Mouse (Mus musculus): ENCODE results near the gene P2ry4.

The P2ry4 gene

DNA sequence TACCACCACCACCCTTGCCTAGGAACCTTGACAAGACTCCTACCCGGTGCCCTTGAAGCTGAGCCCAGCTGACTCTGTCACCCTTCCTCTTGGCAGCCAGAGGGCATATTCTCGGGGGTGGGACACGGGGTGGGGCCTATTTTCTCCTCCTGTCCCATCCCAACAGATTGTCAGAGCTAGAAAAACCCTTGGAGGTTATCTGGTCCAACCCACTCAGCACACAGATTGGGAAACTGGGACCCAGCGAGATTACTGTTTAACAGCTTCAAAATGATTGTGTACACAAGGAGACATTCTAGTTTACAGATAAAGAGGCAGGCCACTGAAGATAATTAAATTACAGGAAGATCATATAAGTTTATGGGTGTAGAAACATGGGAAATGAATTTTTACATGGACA is at the start of gene P2ry4:
TSS of gene P2ry4 (minus strand) at position 79 of the 400 bp plus-strand sequence.
- DNase-seq: no peak

DNA sequence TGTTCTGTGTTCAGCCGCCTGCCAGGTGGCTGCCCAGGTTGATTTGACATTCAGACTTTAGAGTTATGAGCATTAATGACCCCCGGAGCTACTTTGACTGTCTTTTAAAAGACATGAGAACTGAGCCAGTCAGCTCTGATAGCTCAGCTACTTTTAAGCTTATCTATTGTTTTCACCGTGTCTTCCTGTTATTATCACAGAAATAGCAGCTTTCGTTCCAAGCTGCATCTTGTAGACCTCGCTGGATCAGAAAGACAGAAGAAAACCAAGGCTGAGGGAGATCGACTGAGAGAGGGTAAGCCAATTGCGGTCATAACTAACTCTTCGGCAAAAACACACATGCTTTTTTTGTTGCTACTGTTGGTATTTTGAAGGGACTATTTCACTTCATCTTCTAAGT is 43.8 kb upstream of the P2ry4 start:
- DNase-seq: no peak

DNA sequence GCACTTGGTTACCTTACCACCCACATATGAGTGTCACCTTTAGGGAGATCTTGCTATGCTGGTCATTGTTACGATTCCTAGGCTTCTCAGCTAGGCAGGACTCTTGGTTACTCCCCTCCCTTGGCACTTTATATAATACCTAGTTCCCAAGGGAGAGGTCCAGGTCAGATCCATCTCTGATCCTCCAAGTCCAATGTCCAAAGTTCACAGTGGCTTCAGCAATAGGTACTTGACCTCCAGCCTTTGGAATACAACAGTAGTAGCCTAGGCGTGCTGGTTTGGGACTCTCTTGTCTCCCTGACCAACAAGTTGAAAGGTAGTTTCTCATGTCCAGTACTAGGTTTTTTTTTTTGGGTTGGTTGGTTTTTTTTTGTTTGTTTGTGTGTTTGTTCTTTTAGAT is 34.4 kb upstream of the P2ry4 start:
- DNase-seq: no peak

DNA sequence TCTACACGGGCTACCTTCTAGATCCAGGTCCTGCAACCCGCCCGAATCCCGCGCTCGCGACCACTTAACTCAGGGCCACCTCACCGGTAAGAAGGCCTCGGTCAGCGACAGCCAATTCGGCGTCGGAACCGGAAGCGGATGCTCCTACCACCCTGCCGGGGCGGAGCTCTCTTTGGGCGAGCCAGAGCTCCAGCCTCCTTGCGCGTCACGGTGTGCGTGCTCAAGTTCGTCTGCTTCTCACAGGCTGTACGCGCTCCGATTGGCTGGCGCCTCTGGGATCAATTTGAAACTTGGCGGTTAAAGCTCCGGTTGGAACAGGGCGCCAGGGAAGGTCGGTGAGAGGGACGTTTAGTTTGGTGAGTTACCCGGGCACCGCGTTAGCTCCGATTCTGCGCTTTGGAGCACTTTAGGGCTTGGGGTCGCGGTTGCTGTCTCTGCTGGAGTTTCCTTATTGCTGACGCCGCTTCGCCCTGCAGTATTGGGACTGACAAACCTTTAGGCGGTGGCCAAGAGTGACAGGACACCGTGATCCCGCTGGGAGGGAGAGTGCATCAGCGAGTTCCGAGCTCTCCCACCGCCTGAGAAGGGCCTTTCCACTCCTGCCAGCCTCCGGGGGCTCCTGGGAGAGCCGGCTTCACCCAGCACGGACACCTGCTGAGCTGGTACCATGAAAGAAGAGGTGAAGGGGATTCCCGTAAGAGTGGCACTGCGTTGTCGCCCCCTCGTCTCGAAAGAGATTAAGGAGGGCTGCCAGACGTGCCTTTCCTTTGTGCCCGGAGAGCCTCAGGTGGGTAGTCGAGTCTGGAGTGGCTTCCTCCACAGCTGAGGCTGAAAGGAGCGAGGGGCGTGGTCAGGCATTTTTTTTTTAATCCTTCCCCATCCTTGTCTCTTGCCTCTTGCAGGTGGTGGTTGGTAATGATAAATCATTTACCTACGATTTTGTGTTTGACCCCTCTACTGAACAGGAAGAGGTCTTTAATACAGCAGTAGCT is 31.4 kb upstream of the P2ry4 start, which contains the start of gene Pdzd11:
TSS of gene Pdzd11 (minus strand) at position 767 of the 992 bp plus-strand sequence.
- DNase-seq: peak; percentile 83 to 90

DNA sequence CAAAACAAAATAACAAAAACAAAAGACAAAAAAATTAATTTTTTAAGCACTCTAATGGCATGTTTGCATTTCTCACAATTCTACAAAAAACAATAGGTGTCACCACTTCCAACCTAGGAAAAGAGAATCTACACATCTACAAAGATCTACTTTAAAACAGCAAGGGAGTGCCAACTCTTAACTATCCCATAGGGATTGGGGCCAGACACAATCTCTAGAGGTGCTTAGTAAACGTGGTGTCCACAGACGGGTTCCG is 30.8 kb upstream of the P2ry4 start, which contains the start of gene Kif4:
TSS of gene Kif4 (plus strand) at position 192 of the 256 bp plus-strand sequence.
- DNase-seq: no peak

DNA sequence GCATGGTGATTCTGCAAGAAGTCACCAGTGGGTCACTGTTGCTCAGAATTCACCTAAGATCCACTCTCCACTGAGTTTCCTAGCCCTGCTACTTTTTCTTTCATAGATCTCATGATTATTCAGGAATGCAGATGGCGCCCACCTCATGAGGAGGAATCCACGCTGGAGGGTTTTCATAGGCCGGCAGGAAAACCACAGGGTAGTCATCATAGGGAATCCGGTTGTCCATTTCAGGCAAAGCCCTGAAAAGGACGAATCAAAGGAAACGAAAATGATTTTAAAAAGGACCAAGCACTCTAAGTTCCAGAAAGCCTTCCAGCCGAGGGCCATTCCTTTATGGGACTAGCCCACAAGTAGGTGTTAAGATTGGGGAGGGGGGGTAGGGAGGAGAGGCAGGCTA is 30.5 kb upstream of the P2ry4 start:
- no peak for DNase-seq

DNA sequence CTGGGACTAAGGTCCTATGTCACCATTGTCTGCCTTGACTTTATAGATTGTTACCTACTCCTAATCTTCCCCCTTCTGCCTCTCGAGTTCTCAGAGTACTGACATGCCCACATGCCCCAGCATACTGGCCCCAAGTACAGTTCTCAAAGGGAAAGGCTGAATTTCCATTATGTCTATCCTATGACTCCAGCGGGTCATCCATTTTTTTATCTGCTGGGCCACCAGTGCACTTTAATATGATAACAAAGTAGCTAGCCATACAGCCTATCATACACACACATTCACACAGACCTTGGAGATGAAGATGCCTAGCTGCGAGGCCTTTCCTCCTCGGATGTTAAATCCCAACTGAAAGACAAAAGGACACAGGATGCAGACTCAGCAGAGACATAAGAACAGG is 29.6 kb upstream of the P2ry4 start:
- no peak for DNase-seq

DNA sequence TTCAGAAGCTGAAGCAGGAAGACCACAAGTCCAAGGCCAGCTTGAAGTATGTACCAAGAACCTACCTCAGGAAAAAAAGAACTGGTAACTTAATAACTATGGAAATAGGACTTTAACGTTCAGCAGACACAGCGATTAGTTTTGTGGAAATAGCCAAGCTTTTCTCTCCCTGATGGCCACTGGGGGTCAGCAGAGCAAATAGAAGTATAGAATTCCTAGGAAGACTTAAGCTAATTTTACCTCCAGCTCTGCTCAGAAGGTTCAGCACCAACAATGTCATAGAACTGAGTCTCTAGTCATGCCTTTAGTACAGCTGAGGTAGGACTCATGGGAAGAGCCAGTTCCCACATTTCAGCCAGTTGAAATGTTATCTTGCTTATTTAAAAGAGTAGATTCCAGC is 26.7 kb upstream of the P2ry4 start:
- no peak for DNase-seq

DNA sequence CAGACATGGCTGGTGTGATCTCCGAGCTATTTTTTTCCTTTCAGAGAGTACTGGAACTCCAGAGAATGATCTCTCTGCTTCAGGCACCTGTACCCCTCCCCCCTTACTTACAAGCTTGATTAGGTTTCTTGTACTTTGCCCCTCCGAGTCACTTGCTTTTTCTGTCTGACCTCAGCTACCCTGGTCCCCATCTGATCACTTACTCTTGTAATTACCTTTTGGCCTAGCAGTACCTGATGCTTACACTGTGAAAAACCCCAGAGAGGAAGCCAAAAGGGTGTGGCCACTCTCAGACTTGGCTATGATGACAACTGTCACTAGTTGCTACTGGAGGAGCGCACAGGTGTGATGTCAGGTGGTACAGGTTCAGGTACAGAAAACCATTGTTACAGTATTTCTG is 23.8 kb upstream of the P2ry4 start:
- DNase-seq: no peak

DNA sequence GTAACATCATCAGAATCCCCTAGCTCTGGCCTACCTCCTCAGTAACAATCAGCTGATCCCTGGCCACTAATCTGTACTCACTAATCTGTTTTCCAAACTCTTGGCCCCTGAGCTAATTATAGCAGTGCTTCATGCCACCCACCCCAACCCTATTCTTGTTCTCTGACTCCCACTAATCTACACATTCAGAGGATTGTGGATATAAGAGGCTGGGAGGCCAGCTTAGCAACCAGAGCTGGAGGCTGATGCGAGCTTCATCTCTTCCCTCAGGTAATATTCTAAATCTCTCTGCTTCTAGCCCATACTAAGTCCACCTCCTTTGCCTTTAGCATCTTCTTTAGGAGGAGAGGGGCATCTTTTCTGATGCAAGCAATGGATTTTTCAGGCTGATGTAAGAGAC is 10.6 kb upstream of the P2ry4 start, which contains the start of gene Arr3:
TSS of gene Arr3 (plus strand) at position 184 of the 400 bp plus-strand sequence.
- no peak for DNase-seq

DNA sequence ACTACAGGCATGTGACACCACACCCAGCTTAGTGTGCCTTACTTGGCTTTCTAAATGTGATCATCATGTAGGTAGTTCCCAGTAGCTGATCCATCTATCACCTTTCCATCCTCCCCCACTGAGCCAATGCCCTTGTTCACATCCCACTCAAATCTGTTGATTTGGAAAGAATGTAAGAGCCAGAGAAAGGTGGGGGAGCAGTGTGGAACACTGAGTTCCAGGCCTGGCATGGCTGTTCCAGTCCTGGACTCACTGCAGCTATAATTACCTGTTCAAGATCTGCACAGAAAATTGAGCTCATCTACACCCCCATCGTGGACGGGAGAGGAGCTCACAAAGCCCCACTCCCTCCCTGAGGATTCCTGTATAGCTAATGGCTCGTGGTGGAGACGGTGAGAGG is 5.1 kb upstream of the P2ry4 start:
- no peak for DNase-seq

DNA sequence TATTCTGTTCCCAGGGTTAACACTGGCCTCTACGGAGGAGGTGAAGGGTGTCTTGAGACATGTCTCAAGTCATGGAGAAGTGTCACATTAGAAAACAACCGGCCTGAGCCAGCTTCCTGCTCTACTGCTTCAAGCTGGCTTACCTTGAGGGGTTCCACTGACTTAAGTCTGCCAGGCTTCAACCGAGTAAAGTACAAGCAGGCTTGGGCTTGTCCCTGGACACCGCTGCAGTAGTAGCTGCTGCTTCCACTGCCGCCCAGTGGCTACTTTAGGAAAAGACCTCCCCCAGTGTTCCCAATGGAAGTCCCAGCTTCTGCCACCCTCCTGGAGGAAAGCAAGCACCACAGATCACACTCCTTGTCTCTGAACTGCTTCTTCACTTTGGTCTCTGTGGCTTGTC is 2.8 kb upstream of the P2ry4 start:
- DNase-seq: no peak

DNA sequence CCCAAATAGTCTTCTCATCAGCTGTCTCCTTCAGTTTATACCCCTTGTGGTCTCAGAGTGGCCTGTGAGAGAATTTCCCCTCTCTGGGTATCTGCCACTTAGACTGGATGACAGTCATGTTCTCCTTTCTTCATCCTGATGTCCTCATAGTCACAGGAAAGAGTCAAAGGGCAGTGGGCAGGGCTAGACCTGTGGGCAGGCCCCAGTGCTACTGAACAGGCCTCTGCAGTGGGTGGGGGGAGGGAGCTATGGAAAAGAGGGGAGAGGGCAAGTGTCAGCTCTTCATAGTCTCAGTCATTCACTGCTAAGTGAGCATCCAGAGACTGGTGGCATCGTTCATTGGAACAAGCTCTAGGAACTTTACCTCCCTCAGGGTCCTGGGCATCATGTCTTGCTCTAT is 22.7 kb downstream of the P2ry4 start, which contains the start of gene Awat1:
TSS of gene Awat1 (plus strand) at position 301 of the 400 bp plus-strand sequence.
- no peak for DNase-seq

DNA sequence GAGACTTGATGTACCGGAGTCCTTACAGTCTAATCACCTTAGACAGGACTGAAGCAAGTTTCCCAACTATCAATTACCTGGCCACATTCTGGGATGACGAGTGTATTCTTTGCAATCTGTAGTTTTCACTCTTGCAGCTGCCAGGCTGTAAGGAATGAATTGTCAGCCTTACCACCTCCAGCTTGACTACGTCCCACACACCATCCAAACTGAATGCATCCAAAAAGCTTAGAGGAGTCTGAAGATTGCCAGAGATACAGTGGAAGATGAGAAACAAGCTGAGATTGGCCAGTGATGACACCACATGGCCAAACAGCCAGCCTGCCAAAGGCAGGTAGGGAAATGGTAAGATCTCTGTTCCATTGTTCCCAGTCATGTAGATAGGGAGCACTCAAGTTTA is 29.0 kb downstream of the P2ry4 start:
- no peak for DNase-seq

DNA sequence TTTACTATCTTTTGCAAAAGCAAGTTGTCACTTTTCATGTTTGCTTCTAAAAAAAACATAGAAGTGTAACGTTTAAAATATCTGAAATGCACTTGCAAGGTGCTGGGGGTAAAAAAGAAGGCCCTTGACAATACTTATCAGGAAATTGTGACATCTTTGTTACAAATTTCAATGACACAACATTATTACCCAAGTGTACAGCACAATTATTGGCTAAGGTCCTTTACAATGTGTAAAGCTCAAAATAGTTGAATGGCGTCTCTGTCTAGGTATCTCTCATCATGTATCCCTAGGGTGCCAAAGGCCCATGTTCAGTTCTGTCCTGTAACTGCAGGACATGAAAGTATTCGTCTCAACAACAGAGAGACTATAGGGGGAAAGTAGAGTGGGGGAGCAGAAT is 38.6 kb downstream of the P2ry4 start:
- DNase-seq: no peak
